Mouse (Mus musculus) heart, embryonic 16.5 days (tissue): ENCODE data around the gene Vwce. TPM values are rescaled to one million over a fixed set of nuclear protein-coding genes. Genes with fewer than 3 reads are reported as not detected.

Source experiments
- ATAC-seq: fragments of 200-750 bp; cut with Nextera tagmentation; replicated peaks from 2 replicates; pipeline ENCODE4 v1.8.0; 2017; ENCODE audit warnings: moderate number of reproducible peaks; ENCODE audit not compliant: insufficient read depth, low FRiP score; ENCODE audit errors: extremely low read depth
- H3K27ac ChIP-seq: fragments of 300-500 bp; sonication (generic); 2 replicates; pipeline ENCODE4 v1.5.1; 2014; ENCODE audit warnings: mild to moderate bottlenecking, low read length, control low read depth, moderate library complexity
- H3K27me3 ChIP-seq: fragments of 300-500 bp; sonication (generic); 2 replicates; pipeline ENCODE4 v1.6.1; 2014; ENCODE audit warnings: low read length, mixed read lengths; ENCODE audit not compliant: control insufficient read depth, insufficient read depth
- H3K36me3 ChIP-seq: fragments of 300-500 bp; sonication (generic); 2 replicates; pipeline ENCODE4 v1.6.1; 2014; ENCODE audit not compliant: control insufficient read depth, insufficient read depth
- H3K4me1 ChIP-seq: fragments of 300-500 bp; sonication (generic); 2 replicates; pipeline ENCODE4 v1.6.1; 2014; ENCODE audit warnings: low read length, mixed read lengths; ENCODE audit not compliant: control insufficient read depth, insufficient read depth
- H3K4me2 ChIP-seq: fragments of 300-500 bp; sonication (generic); 2 replicates; pipeline ENCODE4 v1.6.1; 2014; ENCODE audit warnings: low read depth, mild to moderate bottlenecking, control low read depth, low read length
- H3K4me3 ChIP-seq: fragments of 300-500 bp; sonication (generic); 2 replicates; pipeline ENCODE4 v1.5.1; 2014; ENCODE audit warnings: mild to moderate bottlenecking, control low read depth, low read length
- H3K9ac ChIP-seq: fragments of 300-500 bp; sonication (generic); 2 replicates; pipeline ENCODE4 v1.6.1; 2014; ENCODE audit warnings: low read length, control low read depth
- H3K9me3 ChIP-seq: fragments of 300-500 bp; sonication (generic); replicated peaks from 2 replicates; pipeline ENCODE4 v1.6.1; 2016; ENCODE audit warnings: low read length; ENCODE audit not compliant: control insufficient read depth
- WGBS: fragments of 180-500 bp; shearing (Covaris S2); extraction: QIAGEN DNeasy Blood & Tissue Kit; methylation state at CpG from one replicate; pipeline ENCODE4 v1.1.7; 2014; 5-methylcytosine and 5-hydroxymethylcytosine counted together
- polyA plus RNA-seq: library from polyadenylated mRNA; unstranded; fragments of >200 nt; fragmentation: Nextera tagmentation; extraction: Ambion mirVana; gene quantifications from 2 replicates; pipeline ENCODE4 v1.2.1, GENCODE M21; 2015

Vwce gene
- polyA plus RNA-seq, 1 experiment from 2014 or later: 2.1 TPM

GRCm38 (mm10) chr19:10678772-10679067 lies 44.7 kb downstream of the Vwce start:
- Histone ChIP-seq H3K9ac (no peak overlapping the region), H3K4me1 (peaks cover 6% of the 10 kb centered on the region; the same call in 1 of the 2 replicates), H3K36me3 (no peaks in the 10 kb centered on the region), H3K4me3 (no peak overlapping the region), H3K27me3 (no peaks in the 10 kb centered on the region), H3K9me3 (no peaks in the 10 kb centered on the region), H3K27ac (no peak overlapping the region), H3K4me2 (no peak overlapping the region)
- 68% methylated on average over 1 of the region's 1 CpGs for WGBS
- ATAC-seq: no peak

GRCm38 (mm10) chr19:10681571-10681970 lies 47.6 kb downstream of the Vwce start:
- WGBS: 55% methylated on average over 4 of the region's 4 CpGs
- no peak for ATAC-seq
- H3K9me3 ChIP-seq: no peaks in the 10 kb centered on the region
- no peaks in the 10 kb centered on the region for H3K36me3 ChIP-seq
- no peak overlapping the region for H3K4me3 ChIP-seq
- no peak overlapping the region for H3K4me2 ChIP-seq
- peaks cover 6% of the 10 kb centered on the region; the same call in 1 of the 2 replicates for H3K4me1 ChIP-seq
- no peak overlapping the region for H3K9ac ChIP-seq
- H3K27ac ChIP-seq: no peak overlapping the region
- H3K27me3 ChIP-seq: no peaks in the 10 kb centered on the region

- no peak overlapping the region for H3K27ac ChIP-seq
- H3K27me3 ChIP-seq: no peaks in the 10 kb centered on the region
- 82% methylated on average over 9 of the region's 9 CpGs for WGBS
- H3K4me3 ChIP-seq: no peak overlapping the region
- H3K4me1 ChIP-seq: peaks cover 17% of the 10 kb centered on the region
- no peaks in the 10 kb centered on the region for H3K36me3 ChIP-seq
- no peak overlapping the region for H3K4me2 ChIP-seq
- ATAC-seq: no peak
- H3K9me3 ChIP-seq: no peaks in the 10 kb centered on the region
- H3K9ac ChIP-seq: no peak overlapping the region
Measured at GRCm38 (mm10) chr19:10685081-10685480, 51.1 kb downstream of the Vwce start.

GRCm38 (mm10) chr19:10685727-10686126 lies 51.7 kb downstream of the Vwce start:
- Histone ChIP-seq H3K9me3 (no peaks in the 10 kb centered on the region), H3K9ac (no peak overlapping the region), H3K27me3 (no peaks in the 10 kb centered on the region), H3K4me1 (peaks cover 23% of the 10 kb centered on the region), H3K27ac (no peak overlapping the region), H3K4me2 (no peak overlapping the region), H3K36me3 (no peaks in the 10 kb centered on the region), H3K4me3 (no peak overlapping the region)
- no peak for ATAC-seq
- WGBS: 63% methylated on average over 2 of the region's 2 CpGs

DNA sequence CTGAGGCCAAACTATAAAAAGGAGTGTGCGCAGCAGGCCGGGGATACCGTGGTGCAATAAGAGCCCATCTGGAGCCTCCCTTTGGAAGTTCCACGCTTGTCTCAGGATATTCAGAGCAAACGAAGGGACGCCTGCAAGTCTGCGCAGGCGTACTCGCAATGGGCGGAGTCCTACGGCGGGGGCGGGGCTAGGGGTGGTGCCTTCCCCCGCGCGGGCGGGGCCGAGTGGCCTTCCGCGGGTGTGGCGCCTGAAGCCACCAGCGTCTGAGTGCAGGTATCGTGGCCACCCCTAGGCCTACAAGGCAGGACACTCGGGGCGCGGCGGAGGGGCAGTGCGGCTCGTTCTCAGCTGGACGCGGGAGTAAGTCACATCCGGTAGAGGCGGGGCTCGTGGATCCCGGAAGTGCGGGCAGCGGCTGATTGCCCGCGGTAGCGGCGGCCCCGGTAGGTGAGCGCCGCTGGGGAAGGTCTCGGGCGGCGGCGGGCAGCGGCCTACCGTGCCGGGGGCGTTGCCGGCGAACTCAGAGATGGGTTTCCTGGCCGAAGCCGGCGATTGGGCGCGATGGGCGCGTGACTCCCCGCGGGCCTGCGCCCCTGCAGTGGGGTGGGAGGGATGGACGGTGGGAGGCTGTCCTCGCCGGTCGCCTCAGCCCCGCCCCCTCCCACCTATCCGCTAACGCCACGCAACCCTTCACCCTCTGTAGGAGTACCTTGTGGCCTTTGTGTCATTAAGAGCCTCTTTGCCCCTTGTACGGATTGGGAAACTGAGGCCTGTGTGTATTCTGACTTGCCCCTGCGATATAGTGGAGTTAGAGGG lies 54.7 kb downstream of the Vwce start, which contains the start of gene Vps37c:
Gene Vps37c, plus strand, starts transcription at position 199 of the 816 bp plus-strand sequence.
- Histone ChIP-seq H3K4me1 (peaks cover 28% of the 10 kb centered on the region), H3K36me3 (no peaks in the 10 kb centered on the region), H3K4me3 (peak within 1 kb of the TSS; percentile 78), H3K27me3 (no peaks in the 10 kb centered on the region), H3K9ac (peak within 1 kb of the TSS; percentile 87), H3K27ac (peak within 1 kb of the TSS; percentile 95), H3K4me2 (peak within 1 kb of the TSS; percentile 85), H3K9me3 (no peaks in the 10 kb centered on the region)
- under 1% methylated on average over 73 of the region's 74 CpGs for WGBS
- ATAC-seq: peak; percentile 89

DNA sequence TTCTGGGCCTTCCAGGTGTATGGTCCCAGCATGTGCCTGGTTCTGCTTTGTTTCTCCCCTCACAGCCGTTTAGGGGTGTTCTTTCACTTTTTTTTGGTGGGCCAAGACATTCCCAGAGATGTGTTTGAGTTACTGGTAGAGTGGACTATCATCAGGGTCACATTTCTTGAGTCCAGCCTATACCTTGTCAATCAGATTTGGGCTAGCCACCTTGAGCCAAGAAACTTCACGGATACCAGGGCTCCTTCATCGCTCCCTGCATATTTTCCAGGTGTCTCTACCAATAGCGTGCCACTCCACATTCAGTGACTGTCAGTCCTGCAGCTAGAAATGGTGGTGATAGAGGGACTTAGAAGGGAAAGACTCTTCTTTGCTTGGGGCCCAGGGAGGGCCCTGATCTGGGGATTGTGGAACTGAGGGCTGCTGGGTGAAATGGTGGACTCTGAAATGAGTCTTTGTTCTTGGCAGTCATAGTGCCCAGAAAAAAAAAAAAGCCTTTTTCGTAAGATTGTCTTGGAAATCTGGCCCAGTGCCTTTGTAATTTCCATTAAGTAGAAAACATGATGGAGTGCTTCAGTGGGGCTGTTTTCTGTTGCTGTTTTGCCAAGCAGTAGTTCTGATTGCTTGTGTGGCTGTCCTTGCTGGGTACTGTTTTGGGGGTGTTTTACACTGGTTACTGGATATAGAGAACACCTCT lies 55.6 kb downstream of the Vwce start:
- H3K4me2 ChIP-seq: peak overlapping the region; percentile 85
- no peaks in the 10 kb centered on the region for H3K36me3 ChIP-seq
- no peaks in the 10 kb centered on the region for H3K9me3 ChIP-seq
- WGBS: 39% methylated on average over 5 of the region's 5 CpGs
- H3K27ac ChIP-seq: peak overlapping the region; percentile 95
- ATAC-seq: no peak
- H3K27me3 ChIP-seq: no peaks in the 10 kb centered on the region
- peak overlapping the region; percentile 78 for H3K4me3 ChIP-seq
- peak overlapping the region; percentile 87 for H3K9ac ChIP-seq
- peaks cover 28% of the 10 kb centered on the region for H3K4me1 ChIP-seq

- Histone ChIP-seq H3K4me1 (peaks cover 31% of the 10 kb centered on the region), H3K4me3 (peak overlapping the region; percentile 78), H3K27ac (peak overlapping the region; percentile 95), H3K9me3 (no peaks in the 10 kb centered on the region), H3K36me3 (no peaks in the 10 kb centered on the region), H3K27me3 (no peaks in the 10 kb centered on the region), H3K9ac (peak overlapping the region; percentile 87), H3K4me2 (peak overlapping the region; percentile 85)
- ATAC-seq: no peak
- WGBS: 34% methylated on average over 3 of the region's 3 CpGs
Measured at GRCm38 (mm10) chr19:10690336-10690735, 56.3 kb downstream of the Vwce start.

DNA sequence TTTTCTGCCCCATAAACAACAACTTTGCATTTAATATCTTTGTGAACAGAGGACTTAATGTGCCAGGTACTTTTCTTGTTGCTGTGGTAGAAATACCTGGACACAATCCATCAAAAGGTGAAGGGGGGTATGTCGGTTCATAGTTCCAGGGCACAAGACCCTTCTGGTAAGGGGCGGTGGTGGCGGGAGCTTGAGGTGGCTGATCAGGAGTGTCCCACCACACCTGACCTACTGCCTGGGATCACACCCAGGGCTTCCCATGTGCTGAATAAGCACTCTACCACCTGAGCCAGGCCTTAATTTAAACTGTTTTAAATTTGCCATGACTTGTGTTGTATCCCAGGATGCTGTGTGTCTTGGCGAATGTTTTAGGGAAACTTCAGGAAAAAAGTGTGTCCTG lies 57.1 kb downstream of the Vwce start:
- WGBS: 90% methylated on average over 4 of the region's 4 CpGs
- peak overlapping the region; percentile 95; the same call in 1 of the 2 replicates for H3K27ac ChIP-seq
- H3K9ac ChIP-seq: no peak overlapping the region; the same call in 1 of the 2 replicates
- no peaks in the 10 kb centered on the region for H3K9me3 ChIP-seq
- H3K4me2 ChIP-seq: no peak overlapping the region
- no peaks in the 10 kb centered on the region for H3K27me3 ChIP-seq
- no peaks in the 10 kb centered on the region for H3K36me3 ChIP-seq
- no peak for ATAC-seq
- peaks cover 38% of the 10 kb centered on the region for H3K4me1 ChIP-seq
- no peak overlapping the region for H3K4me3 ChIP-seq

GRCm38 (mm10) chr19:10691660-10692059 lies 57.6 kb downstream of the Vwce start:
- peak overlapping the region; percentile 41; the same call in 1 of the 2 replicates for H3K9ac ChIP-seq

More at GRCm38 (mm10) chr19:10691660-10692059, 57.6 kb downstream of the Vwce start:
- Histone ChIP-seq H3K4me3 (no peak overlapping the region), H3K4me1 (peaks cover 40% of the 10 kb centered on the region), H3K9me3 (no peaks in the 10 kb centered on the region), H3K36me3 (no peaks in the 10 kb centered on the region), H3K27ac (no peak overlapping the region; the same call in 1 of the 2 replicates), H3K27me3 (no peaks in the 10 kb centered on the region), H3K4me2 (no peak overlapping the region)
- 66% methylated on average over 3 of the region's 3 CpGs for WGBS
- no peak for ATAC-seq
